In genomic region chr12:29356681-29357397, GRCm38 (mm10) we compare ENCODE assay signal across 9 mouse cellular contexts.
DNase-seq lines count a peak whose midpoint lies in the region; ATAC-seq and TF ChIP-seq lines count a peak whose summit lies in the region.
"Had no signal": no experiment of that assay in that cellular context is flagged by ENCODE, and none has a peak within 500 bp of the region (broad histone marks: within the 10 kb centered on the region; RNA-seq: fewer than 3 reads in every experiment).

No protein-coding gene starts in this region.

- peak overlapping the region; percentile 50; the same call in 1 of the 2 replicates for H3K27ac ChIP-seq in left cerebral cortex, adult 2 months
- peak overlapping the region; percentile 88 for H3K27ac ChIP-seq in forebrain, embryonic 10.5 days
- 0 out of 2 replicates have a peak overlapping the region, but pooled peaks have one; percentile 29 for H3K27ac ChIP-seq in limb, embryonic 12.5 days
- H3K27ac ChIP-seq: limb, embryonic 15.5 days had no signal

- 10% methylated on average over 11 of the region's 11 CpGs for WGBS in forebrain, embryonic 10.5 days
- WGBS in limb, embryonic 12.5 days = 18% methylated on average over 11 of the region's 11 CpGs

- peak; percentile 52; the same call in 1 of the 2 replicates for ATAC-seq in limb, embryonic 12.5 days (ENCODE audit: insufficient number of reproducible peaks, insufficient read depth, low FRiP score, low TSS enrichment, low read depth)

- intact Hi-C loops in left cerebral cortex, adult 2 months (cut with DNase I) = no loop called here

- DNase-seq in left cerebral cortex, adult 2 months (ENCODE audit: extremely low spot score in 1 of 2, low spot score in 2 of 2) = peak in 1 of 2 experiments; percentile 29
- no peak for DNase-seq in left cerebral cortex, adult 11 months (ENCODE audit: low spot score)
- DNase-seq in forebrain, embryonic 10.5 days (ENCODE audit: extremely low spot score, low spot score) = peak; percentile 65
- peak; percentile 39 for DNase-seq in right cerebral cortex, postnatal 14 days
- no peak for DNase-seq in thymus, postnatal 14 days
- DNase-seq in lung, postnatal 25 days (ENCODE audit: low spot score) = no peak
- DNase-seq in kidney, adult 8-10 months = no peak

- no peak overlapping the region for H3K4me3 ChIP-seq in left cerebral cortex, adult 2 months
- H3K4me3 ChIP-seq in forebrain, embryonic 10.5 days = peak overlapping the region; percentile 27
- no peak overlapping the region for H3K4me3 ChIP-seq in limb, embryonic 12.5 days (replicated peaks)
- H3K4me3 ChIP-seq: limb, embryonic 15.5 days had no signal

- H3K4me1 ChIP-seq in forebrain, embryonic 10.5 days = peaks cover 45% of the 10 kb centered on the region
- H3K4me1 ChIP-seq in limb, embryonic 12.5 days (replicated peaks) = peaks cover 6% of the 10 kb centered on the region

- no peaks in the 10 kb centered on the region for H3K9me3 ChIP-seq in forebrain, embryonic 10.5 days
- no peaks in the 10 kb centered on the region for H3K9me3 ChIP-seq in limb, embryonic 12.5 days
- H3K9me3 ChIP-seq: limb, embryonic 15.5 days had no signal

- no peak overlapping the region; the same call in 1 of the 2 replicates for H3K4me2 ChIP-seq in limb, embryonic 12.5 days
- H3K4me2 ChIP-seq: limb, embryonic 15.5 days had no signal

- no peaks in the 10 kb centered on the region for H3K36me3 ChIP-seq in forebrain, embryonic 10.5 days (replicated peaks)
- H3K36me3 ChIP-seq in limb, embryonic 12.5 days = no peaks in the 10 kb centered on the region
- H3K36me3 ChIP-seq: limb, embryonic 15.5 days had no signal

- no peak overlapping the region for H3K9ac ChIP-seq in limb, embryonic 12.5 days (replicated peaks)
- H3K9ac ChIP-seq: limb, embryonic 15.5 days had no signal

- peaks cover 43% of the 10 kb centered on the region; the same call in 1 of the 2 replicates for H3K27me3 ChIP-seq in forebrain, embryonic 10.5 days (ENCODE audit: poor library complexity, severe bottlenecking)
- 0 out of 2 replicates have a peak, but pooled peaks cover 4% of the 10 kb centered on the region for H3K27me3 ChIP-seq in limb, embryonic 12.5 days
- H3K27me3 ChIP-seq: limb, embryonic 15.5 days had no signal

- peak; percentile 17 for TF ChIP-seq CTCF in left cerebral cortex, adult 2 months (IDR thresholded peaks at IDR 0.05)

Comparison
In these comparisons a context has a peak if more than half of its experiments do, and no peak if none do; other contexts are left out.
1. DNase-seq: peak in forebrain, embryonic 10.5 days (single experiment) and right cerebral cortex, postnatal 14 days (single experiment); none in left cerebral cortex, adult 11 months (single experiment), thymus, postnatal 14 days (single experiment), lung, postnatal 25 days (single experiment) and kidney, adult 8-10 months (0 of 2).
2. H3K27ac ChIP-seq: peak in every context shown above with its lines; median percentile 88 in forebrain, embryonic 10.5 days; 50 in left cerebral cortex, adult 2 months; 29 in limb, embryonic 12.5 days.